Mouse (Mus musculus) intestine, embryonic 16.5 days (tissue): ENCODE data around the gene Sh3rf3. TPM values are rescaled to one million over a fixed set of nuclear protein-coding genes. Genes with fewer than 3 reads are reported as not detected.

Experiments used
- microRNA-seq: library from miRNA; unstranded; fragments of <30 nt; microRNA quantifications from one replicate; pipeline ENCODE4, GENCODE M21; 2016
- polyA plus RNA-seq: library from polyadenylated mRNA; unstranded; fragments of >200 nt; fragmentation: Nextera tagmentation; extraction: Ambion mirVana; gene quantifications from 2 replicates; pipeline ENCODE4 v1.2.1, GENCODE M21; 2015

The Sh3rf3 gene
- polyA plus RNA-seq, 1 experiment from 2014 or later, result 0.12 TPM

Small RNA genes lying within 50 kb of the gene (microRNA-seq; reads per million reads assigned to microRNA genes)
- not detected for gene Gm27672

Other genes with a start within 250 kb of the Sh3rf3 start
- 0.36 and 0.39 TPM in 2 replicates for gene Edar, start 137.7 kb upstream of the Sh3rf3 start, polyA plus RNA-seq
- gene Gm17542, start 95.1 kb upstream of the Sh3rf3 start, polyA plus RNA-seq, result not detected in 2 replicates